Mouse (Mus musculus) cerebellum, adult (tissue): ENCODE measurements at regions not wholly inside any gene's neighbourhood (a gene's known extent, or its start where the extent isn't known, plus 50 kb on each side); places are given as distances from the start of the nearest gene placed in this dataset.

Experiments used
- ATAC-seq: cut with Nextera tagmentation; 2 replicates; pipeline ENCODE4 v1.9.2; 2017; ENCODE audit warnings: mild to moderate bottlenecking, moderate library complexity, mixed read lengths; ENCODE audit not compliant: insufficient number of reproducible peaks, low FRiP score, low TSS enrichment

DNA sequence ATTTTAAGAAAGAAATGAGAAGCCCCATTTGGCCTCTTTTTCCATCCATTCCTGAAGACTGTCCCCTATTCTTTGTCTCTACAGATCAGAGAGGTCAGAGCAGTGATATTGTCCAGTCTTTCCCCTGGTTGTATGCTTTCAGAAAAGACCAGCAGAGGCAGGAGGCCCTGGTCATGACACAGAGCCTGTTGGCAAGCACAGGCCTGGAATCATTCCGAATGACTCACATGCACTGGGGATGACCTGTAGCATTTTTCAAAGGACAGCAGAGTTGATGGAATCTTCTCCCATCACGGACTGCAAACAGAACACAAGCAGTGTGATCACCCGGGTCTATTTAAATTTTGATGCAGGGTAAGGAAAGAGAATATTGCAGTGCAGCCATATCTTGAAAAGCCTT lies 50.2 kb upstream of the Nxt1 start:
- ATAC-seq, result no peak

DNA sequence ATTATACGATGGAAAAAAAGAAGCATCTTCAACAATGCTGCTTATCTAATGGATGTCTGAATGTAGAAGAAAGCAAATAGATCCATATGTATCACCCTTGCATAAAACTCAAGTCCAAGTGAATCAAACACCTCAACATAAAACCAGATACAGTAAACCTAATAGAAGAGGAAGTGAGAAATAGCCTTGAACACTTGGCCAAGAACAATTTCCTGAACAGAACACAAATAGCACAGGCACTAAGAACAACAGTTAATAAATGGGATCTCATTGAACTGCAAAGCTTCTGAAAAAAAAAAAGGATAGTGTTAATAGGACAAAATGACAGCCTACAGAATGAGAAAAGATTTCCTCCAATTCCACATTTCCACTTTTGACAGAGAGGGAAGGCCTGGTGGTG lies 60.5 kb upstream of the Nxt1 start:
- no peak for ATAC-seq

DNA sequence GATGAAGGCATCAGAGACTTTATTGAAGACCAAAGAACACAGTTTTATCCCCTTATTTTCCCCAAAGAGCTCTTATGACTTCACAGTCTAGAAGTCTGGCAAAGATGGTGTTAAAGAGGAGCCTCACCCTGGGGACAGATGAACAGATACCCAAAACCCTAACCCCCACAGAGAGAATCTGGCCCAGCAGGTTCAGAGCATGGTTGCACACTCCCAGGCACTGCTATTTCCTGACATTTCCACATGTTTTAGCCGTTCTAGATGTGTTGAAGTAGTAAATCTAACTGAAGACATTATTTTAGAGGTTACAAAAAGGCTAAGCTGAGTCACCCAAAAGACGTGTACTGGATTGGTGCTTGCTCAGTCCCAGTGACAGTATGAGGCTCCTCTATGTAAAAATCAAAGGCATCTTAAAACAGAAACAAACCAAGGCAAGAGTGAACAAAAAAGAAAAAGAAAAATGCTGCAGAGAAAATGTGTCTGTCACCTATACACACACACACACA lies 66.9 kb upstream of the Nxt1 start:
- ATAC-seq, result no peak

DNA sequence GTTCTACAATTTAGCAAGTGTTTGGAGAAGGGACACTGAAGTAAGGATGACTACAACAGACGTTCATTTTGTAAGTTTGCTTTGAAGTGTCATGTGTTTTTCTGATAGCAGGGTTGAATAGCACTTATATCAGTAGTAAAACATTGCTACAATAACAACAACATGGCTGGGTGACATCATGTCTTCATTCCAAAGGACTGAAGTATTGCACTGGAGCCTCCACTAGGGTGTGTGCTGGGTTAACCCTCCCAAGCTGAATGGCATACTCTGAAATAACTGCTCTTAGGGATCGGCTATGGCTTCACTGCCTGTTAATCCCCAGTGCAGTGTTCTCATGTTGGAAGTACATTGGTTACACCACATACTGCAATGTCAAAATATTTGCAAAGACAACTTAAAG lies 68.5 kb upstream of the Nxt1 start:
- ATAC-seq, result no peak

DNA sequence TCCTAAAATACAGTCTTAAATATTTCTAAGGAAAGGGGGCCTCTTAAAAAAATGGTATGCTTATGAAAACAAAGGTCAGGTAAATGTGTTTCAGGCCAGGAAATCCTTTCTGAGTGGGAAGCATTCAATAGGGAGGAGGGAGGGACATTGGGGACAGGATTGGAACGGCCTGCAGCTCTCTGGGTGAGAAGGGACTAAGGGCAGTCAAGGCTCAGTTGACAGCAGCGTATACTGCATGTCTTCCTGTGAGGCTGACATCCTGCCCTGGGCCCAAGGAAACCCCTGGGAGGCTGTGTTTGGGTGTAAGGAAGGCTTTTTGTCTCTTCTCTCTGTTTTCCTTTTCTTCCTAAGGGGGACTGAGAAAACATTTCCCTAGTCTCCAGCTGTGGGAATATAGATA lies 69.1 kb upstream of the Nxt1 start:
- no peak for ATAC-seq

DNA sequence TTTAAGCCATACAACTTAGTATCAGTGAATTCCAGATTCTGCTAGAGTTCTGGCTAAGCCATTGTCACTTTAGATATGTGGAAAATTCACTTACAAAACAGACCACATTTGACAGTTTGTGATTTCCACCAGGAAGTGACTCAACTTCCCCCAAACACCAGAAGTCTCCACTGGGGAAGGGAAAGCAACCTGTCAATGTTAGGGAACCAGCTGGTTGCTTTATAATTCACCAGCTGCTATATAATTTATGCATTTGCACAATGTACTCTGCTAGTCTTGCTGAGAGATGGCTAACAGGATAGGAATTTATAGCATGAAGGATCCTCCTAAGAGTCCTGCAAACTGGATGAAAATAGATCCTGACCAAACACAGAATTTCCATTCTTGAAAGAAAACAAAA lies 72.9 kb upstream of the Nxt1 start:
- ATAC-seq, result no peak

DNA sequence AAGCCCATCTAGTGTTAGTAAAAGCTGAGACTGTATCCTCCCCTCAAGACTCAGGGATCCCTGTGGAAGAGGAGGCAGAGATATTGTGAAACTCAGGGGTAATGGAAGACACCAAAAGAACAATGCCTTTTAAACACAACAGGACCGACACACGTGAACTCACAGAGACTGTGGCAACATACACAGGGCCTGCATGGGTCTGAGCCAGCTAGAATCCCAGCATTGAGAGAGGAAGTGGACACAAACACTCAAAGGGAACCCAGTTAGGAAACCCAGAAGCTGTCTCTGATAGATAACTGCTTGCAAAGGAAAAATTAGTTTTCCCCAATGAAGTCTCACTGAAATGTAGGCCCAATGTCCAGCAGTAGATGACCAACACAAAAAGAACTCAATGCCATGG lies 75.4 kb upstream of the Nxt1 start:
- ATAC-seq, result no peak

DNA sequence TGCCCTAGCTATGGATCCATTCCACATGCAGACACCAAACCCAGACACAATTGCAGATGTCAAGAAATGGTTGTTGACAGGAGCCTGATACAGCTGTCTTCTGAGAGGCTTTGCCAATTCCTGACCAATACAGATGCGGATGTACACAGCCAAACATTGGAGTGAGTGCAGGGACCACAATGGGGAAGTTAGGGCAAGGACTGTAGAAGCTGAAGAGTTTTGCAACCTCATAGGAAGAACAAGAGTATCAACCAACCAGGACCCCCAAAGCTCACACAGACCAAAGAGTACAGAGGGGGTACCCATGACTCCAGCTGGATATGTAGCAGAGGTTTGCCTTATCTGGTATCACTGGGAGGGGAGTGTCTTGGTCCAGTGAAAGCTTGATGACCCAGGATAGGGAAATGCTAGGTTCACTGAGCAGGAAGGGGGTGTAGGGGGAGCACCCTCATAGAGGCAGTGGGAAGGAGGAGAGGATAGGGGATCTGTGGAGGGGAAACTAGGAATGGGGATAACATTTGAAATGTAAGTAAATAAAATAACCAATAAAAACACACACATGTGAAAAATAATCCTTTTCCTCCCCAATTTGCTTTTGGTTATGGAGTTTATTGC lies 86.6 kb upstream of the Nxt1 start:
- no peak for ATAC-seq

DNA sequence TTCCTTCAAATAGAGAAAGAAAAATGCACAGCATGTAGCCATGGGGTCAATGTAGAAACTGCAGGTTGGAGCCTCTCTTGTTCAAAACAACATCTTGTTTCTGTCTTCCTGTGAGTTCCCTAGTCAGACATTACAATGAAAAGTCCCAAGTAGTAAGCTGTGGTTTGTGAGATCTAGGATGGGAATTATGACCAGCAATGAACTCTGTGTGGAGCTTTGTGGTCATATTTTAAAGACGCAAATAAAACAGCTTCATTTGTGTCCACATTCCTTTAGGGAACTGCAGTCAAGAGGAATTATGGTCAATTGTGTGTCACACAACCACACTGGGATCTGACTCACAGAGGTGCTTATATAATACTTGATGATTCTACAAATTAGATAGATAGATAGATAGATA lies 90.2 kb upstream of the Nxt1 start:
- ATAC-seq, result no peak

DNA sequence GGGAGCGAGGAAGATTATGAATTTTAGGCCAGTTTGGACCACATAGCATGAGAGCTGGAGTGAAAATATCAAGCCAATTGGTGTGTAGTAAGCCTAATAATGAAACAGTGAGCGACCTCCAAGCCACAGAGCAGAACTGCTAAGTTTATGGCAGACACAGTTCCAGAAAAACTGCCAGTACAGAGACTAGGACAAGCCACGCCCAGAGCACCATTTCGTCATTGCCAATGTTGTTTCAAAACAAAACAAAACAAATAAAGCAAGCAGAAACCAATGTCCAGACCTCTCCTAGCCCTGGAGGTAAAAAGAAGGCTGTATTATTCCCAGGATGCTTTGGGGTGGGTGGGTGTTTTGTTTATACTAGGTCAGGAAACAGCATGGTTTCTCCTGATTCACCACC lies 90.7 kb upstream of the Nxt1 start:
- ATAC-seq, result no peak

DNA sequence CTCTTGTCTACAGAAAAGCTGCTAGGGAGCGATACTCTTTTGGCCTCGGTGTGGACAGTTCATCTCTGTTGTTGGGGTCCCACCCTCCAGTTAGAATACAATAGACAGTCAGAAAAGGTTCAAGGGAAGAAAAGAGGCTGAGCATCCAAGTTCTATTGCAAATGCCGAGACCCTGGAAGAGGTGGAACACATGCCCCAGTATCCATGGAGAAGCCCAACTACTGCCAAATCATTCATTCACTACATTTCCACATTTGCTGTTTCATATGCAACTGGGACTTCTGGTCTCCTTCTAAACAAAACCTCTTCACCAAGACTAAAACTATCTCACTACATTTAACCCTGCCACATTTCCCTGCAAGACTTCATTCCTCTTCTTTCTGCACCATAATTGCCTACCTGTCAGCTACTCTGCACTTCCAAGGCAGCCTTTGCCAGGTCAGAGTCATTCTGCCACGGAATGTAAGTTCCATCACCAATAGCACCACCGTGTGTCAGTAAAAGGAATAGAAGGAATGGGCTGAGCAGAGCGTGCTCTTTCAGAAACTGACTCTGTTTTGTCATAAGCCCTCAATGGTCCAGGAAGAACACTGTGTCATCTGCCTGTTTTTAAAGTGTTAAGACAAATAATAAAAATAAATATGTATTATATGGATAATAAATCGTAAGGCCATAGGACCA lies 92.0 kb upstream of the Nxt1 start:
- ATAC-seq, result peak; percentile 57; the same call in 1 of the 2 replicates

DNA sequence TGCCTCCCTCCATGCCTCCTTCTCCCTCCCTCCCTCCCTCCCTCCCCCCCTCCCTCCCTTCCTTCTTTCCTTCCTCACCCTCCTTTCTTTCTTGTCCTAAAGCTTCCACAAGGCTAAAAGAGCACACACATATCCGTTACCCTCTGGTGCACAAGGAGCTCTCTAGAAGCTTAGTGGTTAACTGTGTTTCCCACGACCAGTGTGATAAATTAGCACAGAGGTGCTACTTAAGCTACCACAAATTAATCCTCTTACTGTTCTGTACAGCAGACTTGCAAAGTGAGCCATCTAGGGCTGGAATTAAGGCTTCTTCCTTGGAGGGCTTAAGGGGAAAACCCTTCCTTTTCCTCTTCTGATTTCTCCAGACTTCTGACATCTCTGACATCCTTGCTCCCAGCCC lies 92.8 kb upstream of the Nxt1 start:
- ATAC-seq, result no peak

DNA sequence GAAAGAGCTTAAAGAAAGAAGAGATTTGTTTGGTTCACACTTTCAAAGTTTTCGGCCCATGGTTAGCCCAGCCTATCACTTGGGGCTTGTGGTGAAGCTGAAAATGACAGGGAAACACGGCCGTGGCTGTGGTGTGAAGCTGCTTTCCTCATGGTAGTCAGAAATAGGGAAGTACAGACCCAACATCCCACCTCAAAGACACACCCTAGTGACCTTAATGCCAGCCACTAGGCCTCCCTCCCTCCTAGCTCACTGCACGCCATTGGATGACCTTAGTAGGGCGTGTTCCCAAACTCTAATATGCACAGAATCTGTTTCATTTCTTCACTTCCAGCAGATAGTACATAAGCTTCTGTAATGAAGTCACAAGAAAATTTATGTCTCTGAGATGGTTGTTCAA lies 93.4 kb upstream of the Nxt1 start:
- ATAC-seq, result no peak

DNA sequence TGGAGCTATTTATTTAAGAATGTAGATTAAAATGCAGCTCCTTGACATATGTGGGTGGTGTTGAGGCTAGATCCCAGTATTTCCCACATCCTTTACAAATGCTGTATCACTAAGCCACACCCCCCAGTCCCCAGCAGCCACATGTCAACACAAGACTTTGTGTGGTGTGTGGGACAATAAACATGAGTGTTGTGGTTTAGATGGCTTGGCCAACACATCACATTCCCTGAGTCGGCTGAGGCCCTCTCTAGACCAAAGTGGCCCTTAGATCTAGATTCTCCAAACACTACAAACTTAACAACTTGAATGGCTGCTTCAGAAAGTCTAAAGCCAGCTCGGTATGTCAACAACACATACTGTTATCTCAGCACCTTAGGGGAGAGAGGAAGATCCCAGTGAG lies 94.2 kb upstream of the Nxt1 start:
- no peak for ATAC-seq

DNA sequence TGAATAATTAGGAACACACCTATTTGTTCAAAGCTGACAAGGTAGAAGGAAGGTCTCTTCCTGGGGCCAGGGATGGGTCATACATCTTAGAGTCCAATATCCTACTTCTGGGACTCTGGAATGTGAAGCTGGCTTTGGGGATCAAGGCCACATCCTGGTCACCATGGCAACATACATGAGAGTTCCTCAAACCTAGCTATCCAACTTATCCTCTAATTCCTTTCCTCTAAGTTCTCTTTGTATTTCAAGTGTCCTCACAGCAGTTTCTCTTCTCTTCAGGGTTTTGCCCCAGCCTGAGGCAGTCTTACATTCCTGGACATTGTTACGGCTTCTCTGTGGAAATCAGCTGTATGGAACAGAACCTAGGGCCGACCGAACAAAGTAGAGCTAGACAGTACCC lies 97.0 kb upstream of the Nxt1 start:
- ATAC-seq, result no peak

DNA sequence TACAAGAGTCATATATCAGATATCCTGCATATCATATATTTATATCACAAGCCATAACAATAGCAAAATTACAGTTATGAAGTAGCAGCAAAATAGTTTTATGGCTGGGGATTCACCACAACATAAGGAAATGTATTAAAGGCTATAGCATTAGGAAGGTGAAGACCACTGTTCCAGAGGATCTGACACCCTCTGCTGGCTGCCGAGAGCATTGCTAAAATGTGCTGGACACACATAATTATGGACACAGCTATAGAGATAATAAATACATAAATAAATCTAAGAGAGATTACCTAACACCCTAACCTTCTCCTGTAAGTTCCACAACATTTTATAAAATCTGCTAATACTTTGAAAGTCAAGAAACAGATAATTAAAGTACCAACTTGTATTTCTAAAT lies 100.2 kb upstream of the Nxt1 start:
- no peak for ATAC-seq

DNA sequence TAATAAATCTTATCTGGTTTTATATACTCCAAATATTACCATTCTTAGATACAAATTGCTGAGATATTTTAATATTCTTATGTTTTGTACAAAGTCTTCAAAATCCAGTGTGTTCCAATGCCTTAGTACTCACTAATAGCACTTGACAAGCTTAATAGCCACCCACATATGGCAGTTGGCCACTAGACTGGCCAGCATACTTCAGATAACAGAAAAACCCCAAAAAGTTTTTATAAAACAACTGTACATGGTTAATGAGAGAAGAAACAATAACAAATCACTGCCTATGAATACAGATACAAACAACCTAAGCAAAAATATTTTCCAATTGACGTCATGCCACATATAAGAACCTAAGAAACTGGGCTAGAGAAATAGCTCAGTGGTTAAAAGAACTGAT lies 100.8 kb upstream of the Nxt1 start:
- no peak for ATAC-seq

DNA sequence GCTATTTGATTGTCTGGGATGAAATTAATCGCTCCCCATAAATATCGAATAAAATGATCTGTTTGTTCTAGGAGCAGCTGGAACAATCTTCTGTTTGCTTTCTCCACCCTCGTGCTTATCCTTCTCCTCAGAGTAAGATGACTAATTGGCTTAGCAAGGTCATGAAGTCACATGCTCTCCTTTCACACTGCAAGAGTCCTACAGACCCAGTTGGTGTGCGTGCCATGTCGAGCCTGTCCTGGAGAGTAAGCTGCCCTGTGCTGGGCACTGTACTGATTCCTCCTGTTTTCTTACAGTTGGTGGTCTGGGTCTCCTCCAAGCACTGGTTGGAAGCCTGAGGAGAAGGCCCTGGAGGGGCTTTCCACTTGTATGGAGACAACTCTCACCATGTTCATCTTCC lies 101.4 kb upstream of the Nxt1 start:
- no peak for ATAC-seq

DNA sequence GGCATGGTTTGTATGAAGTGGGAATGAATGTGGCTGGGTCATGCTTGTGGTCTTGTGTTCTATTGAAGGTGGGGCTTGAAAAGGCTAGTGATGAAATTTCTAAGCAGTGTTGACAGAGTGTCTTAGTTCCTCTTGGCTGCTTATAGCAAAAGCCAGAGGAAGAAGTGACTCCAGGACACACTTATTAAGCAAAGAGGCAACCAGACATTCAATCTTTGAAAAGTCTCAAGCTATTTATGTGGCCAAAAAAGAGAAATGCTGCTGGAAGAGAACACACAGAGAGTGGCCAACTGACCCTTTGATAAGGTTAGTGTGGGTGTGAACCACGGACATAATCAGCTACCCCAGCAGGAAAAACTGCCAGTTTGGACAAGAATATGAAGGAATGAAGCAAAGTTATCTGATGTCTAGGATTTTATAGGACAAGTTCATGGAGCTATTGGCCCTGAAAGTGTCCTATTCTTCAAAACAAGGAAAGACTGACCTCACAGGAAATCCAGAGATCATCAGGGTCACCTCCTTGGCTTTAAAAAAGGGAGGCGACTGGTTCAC lies 104.4 kb upstream of the Nxt1 start:
- ATAC-seq, result no peak

DNA sequence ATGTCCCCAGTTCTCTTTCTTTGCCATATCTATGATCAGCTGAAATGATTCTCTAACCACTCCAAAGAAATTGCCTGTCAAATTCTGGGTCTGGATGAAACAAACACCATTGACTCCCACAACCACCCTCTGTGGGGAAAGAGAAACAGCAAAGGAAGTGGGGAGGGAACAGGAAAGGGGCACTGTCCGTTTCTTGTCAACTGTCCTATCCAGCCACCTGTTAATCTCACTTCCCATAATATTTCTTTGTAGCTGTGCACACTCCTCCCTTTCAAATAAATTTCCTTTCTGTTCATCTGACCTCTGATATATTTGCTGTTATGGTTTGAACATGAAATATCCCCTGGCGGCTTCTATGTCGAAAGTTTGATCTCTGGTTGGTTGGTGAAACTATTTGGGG lies 109.0 kb upstream of the Nxt1 start:
- no peak for ATAC-seq

DNA sequence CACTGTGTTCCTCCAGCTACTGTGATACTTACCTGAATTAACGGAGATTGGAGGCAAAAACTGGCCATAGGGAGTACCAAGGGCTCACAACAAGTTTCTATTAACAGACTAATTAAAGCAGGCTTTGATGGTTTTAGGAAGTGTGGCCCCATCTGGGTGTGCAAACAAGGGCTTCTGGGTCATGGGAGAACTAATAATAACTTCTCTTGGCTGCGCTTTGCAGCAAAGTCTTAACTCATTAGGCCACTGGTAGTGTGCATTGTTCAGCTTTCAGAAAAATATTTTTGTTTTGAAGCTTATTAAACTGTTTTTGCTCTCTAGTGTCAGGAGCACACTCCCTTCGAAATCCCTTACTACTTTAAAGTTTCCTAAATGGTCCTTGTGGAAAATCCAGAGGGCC lies 110.4 kb upstream of the Nxt1 start:
- no peak for ATAC-seq
